Mouse (Mus musculus) activated CD4-positive, CD25-positive, alpha-beta regulatory T cell, adult 4 months (primary cell): ENCODE data around the gene Raver1. TPM values are rescaled to one million over a fixed set of nuclear protein-coding genes. Genes with fewer than 3 reads are reported as not detected.

Experiments
- ATAC-seq: one replicate; pipeline ENCODE4 v1.8.0; 2017
- polyA plus RNA-seq, 2 experiments: library from polyadenylated mRNA; unstranded; fragments of 100-300 nt; shearing (Covaris generic); gene quantifications; one replicate each; pipeline ENCODE4 v1.2.1; 2017

Raver1 gene
- 10 to 100 TPM; 22.8 to 25.1 TPM for polyA plus RNA-seq

DNA sequence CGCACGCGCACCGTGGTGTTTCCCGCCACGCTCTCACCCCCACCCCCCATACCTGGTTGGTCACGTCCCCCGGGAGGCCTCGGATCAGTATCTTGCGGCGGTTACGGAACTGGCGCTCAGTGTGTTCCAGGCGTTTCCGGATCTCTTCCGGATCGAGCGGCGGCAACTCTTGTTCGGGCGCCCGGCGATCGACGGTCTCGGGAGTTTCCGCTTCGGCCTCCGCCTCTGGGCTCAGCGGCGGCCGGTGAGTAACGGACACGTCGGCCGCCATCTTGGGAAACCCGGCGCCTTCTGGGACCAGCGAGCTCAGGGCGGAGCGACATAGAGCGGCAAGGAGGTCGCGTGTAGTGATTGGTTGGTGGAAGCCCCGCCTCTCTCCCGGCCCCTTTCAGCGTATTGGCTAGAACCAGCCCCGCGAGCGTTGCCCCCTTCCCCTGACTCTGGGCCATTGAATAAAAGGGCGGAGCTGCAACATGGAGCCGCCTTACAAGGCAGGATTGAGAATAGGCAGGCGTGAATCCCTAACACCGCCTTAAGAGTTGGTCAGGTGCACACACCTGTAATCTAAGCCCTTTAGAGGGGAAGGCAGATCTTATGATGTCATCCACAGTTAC is at the start of gene Raver1, which contains the start of gene Gm38431:
Gene Raver1, minus strand, starts transcription at position 302 of the 614 bp plus-strand sequence.
Gene Gm38431, minus strand, starts transcription at position 291 of the 614 bp plus-strand sequence.
- peak; percentile 97 for ATAC-seq

DNA sequence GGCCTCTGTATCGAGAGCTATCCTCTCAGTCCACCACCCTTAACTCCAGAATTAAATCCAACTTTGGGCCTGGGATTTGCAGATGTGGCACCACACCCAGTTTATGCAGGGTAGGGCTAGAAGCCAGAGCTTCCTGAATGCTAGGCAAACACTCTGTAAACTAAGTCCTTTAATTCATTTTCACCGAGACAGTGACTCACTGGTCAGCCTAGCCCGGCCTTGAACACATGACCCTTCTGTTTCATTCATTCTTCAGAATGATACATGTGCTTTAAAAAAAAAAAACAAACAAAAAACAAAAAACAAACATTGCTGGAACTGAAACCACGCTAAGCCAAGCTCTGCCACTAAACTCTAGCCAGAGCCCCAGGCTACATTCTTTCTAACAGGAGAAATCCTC is 46.6 kb upstream of the Raver1 start:
- ATAC-seq: no peak

DNA sequence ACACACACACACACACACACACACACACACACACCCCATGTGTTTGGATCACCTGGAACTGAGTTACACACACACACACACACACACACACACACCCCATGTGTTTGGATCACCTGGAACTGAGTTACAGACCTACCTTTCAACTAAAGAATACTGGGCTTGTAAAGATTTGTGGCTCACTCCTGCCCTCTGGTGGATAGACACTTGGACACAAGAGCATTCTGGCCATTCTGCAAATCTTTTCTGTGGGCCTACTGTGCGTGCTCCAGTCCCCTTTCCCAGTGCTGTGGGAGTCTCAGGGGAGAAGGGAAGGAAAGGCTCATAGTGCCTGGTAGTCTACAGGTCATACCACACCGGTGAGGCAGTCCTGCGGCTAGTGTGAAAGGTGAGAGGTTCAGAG is 45.4 kb upstream of the Raver1 start:
- peak; percentile 17 for ATAC-seq

DNA sequence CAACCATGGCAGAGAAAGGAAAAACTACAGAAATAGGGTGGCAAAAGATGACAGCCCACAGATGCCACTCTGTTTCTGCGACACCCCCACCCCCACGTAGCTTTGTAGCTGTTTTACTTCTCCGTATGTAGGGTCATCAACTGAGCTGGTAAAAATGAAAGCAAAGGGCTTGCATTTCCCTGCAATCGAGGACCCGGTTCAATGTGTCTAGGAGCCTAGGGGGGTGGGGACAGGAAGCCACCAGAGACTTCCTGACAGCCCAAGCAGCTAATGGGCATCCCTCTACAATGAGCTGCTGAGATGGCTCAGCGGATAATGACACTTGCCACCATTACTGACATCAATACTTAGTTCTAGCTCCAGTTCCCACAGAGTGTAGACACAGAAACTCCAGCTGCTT is 44.6 kb upstream of the Raver1 start:
- ATAC-seq: peak; percentile 52

DNA sequence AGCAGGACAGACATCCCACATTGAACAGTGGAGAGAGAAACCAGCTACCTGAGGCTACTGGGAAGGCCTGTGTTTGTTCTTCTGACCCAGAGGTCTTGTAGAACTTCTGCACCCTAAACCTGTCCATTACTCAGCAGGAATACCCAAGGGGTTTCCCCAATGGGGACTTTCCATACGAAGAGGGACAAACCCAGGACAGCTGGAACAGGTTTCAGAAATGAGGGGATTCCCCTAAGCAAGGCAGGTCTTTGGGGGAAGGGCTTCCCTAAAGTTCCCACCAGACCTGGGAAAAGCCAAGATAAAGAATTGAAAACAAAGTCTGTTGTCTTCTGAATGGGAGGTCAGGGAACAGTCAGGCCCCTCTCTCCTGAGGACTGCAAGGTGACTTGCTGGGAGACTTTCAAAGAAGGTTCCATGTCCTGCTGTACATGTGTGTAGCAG is 44.2 kb upstream of the Raver1 start:
- ATAC-seq: peak; percentile 8

DNA sequence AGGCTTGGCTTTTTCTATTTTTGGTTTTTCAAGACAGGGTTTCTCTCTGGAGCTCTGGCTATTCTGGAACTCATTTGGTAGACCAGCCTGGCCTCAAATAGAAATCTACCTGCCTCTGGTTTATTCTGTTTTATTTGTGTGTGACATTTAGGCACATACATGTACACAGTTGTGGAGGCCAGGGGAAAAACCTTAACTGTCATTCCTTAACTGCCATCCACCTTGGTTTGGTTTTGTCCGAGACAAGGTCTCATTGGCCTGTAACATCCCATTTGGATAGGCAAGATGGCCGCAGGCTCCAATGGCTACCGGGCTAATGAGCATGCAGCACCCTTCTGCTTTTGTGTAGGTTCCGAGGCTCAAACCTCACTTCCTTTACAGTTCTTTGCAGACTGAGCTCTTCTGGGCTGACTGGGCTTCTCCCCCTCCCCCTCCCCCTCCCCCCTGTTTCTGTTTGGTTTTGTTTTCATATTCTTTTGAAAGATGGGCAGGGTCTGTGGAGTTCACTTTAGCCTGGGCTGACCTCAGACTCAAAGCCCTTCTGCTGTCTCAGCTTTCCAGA is 43.6 kb upstream of the Raver1 start:
- ATAC-seq: no peak

DNA sequence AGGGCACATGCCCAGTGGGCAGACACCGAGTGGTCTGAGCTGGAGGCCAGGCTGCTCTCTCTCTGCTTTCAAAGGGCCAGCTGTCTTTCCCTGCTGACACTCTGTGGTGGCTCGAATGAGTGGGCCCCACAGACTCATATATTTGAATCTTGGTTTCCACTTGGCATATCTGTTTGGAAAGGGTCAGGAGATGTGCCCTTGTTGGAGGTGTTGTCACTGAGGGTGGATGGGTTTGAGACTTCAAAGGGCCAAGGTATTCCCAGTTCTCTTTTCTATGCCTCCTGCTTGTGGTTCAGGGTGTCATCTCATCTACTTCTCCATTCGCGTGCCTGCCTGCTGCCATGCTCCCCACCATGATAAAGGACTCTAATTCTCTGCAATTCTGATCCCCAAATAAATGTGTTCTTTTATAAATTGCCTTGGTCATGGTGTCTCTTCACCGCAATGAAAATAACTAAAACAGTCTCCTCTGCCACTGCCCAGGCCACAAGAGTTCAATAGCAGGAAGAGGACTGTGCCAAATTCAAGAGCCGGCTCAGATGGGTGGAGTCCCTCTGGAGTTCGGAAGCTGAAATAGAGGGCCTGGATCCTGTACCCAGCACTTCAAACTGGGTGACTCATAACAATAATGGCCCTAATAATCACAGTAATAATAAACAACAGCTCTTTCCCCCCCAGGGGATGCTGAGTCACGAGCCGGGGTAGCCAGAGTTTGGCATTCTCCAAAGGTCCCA is 43.0 kb upstream of the Raver1 start:
- ATAC-seq: no peak

DNA sequence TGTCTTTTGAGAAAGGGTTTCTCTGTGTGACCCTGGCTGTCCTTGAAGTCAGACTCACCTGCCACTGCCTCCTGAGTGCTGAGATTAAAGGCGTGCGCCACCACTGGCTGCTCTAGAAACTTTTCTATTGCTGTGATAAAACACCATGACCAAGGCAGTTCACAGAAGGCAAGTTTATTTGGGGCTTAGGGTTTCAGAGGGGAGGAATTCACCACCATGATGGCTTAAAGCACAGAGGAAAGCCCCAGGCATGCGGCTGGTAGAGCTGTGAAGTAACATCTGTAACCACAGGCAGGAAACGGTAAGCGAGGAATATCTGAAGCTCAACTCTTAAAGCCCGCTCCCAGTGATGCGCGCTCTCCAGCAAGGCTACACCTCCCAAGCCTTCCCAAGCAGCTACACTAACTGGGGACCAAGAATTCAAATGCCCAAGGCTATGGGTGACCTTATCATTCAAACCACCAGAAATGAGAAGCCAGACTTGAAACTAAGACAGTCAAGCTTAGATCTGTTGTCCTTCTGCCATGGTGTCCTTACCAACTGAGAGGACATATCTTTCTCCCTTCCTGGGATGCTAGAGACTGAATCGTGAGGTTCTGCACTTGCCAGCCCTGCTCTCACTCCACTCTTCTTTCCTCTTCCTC is 41.4 kb upstream of the Raver1 start:
- peak; percentile 30 for ATAC-seq

DNA sequence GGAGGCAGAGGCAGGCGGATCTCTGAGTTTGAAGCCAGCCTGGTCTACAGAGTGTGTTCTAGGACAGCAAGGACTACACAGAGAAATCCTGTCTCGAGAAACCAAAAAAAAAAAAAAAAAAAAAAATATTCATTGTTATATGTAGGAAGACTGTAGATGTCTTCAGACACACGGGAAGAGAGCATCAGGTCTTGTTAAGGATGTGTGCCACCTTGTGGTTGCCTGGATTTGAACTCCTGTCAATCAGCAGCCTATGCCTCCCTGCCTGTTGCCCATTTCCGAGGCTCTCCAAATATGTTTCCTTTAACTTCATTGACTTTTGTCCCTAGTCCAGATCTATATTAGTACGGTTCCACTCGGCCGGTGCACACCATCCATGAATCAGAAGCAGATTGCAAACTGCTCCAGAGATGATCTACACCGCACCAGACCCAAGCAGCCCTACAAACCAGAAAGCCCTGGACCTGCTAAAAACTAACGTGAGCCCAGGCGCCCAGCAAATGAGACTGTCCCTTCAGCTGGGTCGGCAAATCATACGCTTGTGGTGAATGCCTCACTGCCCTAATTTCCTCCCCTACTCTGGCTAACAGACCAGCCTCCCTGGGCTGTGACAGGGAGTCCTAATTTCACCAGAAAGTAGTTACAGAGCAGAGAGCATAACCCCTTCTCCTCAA is 40.4 kb upstream of the Raver1 start:
- ATAC-seq: no peak

DNA sequence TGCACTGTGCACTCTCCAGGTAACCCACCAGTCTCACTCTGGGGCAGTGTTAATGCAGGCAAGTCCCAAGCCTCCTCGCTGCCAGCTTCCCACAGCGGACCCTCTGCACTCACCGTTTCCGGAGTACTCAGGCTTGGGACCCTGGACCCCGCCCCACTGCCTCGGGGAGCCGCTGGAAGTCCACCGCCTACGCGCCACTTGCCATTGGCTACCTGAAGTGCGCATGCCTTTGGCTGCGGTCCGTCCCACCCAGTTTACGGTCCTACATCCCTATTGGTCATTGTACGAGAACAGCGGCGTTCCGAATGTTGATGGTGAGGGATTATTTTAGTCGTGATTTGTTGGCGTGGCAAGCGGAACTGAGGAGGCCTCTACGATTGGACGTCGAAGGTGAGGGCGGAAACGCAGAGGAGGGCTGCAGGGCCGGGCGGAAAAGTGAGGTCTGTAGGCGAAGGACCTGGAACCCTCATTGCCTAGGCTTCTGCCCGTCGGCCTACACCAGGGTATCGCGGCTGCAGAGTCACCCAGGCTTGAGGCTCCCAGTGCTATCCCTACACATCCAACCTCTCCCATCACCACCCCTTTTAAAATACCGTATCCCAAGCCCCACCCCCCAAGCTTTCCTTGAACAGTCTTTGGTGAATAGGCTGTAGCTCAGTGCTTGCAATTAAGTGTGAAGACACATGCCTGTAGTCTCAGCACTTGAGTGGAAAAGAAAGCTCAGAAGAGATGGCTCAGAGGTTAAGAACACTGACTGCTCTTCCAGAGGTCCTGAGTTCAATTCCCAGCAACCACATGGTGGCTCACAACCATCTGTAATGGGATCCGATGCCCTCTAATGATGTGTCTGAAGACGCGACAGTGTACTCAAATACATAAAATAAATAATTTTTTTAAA is 39.5 kb upstream of the Raver1 start, which contains the start of gene Tyk2:
Gene Tyk2, minus strand, starts transcription at position 185 of the 898 bp plus-strand sequence.
- ATAC-seq: peak; percentile 83

DNA sequence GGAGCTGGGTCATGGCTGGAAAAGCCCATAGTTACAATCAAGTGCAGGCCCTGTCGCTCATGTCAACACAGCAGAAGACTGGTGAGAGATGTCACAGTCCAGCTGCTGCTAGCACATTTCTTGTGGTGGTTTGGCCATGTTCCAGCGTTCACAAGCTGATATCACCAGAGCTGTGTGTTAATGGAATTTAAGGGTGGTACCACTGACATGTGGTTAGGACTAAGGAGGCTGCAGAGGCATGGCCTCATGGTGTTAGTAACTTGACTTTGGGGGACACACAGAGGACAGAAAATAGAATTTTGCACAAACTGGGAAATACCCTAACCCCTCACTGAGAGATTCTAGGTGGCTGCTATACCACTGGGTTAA is 34.4 kb upstream of the Raver1 start:
- ATAC-seq: no peak

DNA sequence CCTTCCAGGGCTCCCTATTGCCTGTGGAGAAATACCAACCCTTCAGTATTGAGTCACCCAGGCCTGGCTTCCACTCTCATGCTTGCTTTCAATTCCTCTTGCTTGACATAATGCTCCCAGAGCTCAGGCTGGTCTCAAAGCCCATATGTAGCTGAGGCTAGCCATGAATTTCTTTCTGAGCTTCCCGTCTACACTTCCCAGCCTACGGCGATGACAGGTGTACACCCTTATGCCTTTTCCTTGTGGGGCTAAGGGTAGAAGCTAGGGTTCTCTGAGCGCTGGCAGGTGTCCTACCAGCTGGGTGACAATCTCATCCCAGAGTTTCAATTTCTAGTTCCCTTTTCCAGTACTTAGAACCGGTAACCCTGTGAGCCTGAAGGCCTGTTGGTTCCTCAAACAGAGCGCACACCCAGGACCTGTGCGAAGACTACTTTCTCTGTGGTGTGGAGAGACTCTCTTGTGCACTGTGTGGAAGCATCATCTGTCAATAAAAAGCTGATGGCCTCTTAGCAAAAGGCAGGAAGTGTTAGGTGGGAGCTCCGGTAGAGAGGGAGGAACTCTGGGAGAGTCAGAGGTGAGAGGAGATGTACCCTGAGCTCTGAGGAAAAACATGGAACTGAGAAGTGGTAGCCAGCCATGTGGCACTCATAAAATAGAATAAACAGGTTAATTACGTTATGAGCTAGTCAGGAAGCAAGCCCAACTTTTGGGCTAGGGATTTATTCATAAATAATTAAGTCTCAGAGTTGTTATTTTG is 33.9 kb upstream of the Raver1 start:
- ATAC-seq: no peak

DNA sequence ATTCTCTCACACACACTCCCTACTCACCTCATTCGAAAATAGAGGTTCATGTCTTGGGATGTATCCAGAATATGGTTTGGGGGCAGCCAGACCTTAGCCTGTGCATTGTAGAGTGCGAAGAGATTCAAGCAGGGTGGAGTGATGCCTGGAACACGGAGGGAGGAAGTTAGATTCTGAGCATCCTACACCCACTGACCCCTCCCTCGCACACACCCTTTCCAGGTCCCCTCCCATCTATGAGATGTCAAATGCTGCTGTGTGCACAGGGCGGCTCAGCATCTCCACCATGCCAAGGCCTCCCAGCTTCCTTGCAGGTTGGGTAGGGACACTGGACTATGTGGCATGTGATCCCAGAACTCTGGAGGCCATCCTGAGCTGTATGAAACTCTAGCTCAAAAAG is 33.0 kb upstream of the Raver1 start:
- no peak for ATAC-seq

DNA sequence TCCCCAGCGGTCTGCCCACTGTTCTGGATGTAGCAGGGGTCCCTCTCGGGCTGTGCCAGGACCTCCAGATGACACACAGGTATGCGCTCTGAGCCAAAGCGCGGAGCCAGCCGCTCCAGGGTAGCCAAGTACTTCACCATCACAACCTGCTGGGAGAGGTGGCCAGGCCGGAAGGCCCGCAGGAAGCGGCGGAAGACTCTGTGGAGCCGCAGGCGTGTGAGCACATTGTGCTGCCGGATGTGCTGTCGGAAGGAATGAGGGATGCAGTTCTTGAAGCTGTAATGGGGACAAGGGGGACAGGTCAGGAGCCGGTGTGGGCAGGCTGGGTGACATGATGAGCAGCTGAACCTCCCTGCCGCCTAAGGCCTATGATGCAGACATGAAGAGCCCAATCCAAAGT is 29.7 kb upstream of the Raver1 start:
- ATAC-seq: no peak

DNA sequence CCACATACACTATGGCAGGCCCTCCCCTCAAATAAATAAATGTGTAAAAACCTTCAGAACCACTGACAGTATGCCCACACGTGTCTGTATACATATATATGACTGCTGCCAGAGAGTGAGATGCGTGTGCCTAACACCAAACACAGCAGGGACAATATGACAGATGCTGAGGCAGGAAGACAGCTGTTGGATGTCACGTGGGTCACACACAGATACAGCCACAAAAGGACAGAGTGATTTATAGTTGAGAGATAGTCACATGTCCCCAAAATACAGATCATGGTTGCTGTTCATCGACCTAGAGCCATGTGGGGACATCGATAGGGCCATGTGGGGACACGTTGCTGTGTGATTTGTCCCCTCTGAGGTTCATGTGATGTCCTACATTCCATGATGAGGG is 25.3 kb upstream of the Raver1 start:
- ATAC-seq: no peak

DNA sequence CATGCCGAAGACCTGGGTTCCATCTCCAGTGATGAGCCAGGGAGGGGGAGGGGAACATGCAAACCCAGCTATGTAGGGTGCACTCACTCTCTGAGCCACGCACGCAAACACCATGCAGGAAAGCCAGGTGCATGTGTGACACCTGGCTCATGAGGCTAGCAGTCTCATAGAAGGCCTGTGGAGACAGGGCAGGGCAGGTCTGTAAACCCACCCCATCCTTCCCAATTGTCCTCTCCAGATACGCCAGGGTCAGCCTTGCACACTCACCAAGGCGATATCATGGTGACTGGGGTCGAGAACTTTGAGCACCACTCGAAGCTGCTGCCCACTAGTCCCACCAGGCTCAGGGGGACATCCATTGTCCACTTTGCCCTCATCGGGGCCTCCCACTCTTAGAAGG is 23.3 kb upstream of the Raver1 start:
- ATAC-seq: no peak

DNA sequence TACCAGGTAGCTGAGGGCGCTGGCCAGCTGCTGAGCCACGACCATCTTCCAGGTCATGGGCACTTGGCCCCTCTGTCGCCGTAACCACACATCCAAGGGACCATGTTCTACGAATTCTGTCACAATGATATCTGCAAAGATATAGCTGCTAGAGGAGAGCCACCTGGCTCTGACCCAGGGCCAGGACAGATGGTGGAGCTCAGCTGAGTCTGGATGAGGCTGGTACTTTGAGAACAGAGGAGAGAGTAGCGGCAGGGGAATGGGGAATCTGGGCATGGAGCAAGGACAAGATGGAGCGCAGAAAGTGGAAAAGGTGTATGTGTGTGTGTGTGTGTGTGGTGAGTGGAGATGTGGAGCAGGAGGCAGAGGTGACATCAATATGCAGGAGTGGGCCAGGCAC is 22.4 kb upstream of the Raver1 start:
- no peak for ATAC-seq

DNA sequence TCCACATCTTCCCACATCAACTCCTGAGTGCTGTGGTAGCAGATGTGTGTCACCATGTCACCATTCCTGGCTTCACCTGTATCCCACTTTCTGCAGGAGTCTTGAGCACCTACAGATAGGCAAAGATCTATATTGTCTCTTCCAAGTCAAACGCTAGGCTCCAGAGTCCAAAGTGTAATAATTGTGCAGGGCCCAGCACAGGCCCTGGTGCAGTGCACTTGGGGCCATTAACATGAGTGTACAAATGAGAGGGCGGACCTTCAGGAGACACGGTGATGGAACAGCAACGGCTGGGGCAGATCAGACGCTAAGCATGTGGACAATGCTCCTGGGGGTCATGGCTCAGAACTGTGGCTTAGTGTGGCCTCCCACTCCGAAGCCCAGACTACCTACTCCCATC is 21.9 kb upstream of the Raver1 start:
- ATAC-seq: no peak

DNA sequence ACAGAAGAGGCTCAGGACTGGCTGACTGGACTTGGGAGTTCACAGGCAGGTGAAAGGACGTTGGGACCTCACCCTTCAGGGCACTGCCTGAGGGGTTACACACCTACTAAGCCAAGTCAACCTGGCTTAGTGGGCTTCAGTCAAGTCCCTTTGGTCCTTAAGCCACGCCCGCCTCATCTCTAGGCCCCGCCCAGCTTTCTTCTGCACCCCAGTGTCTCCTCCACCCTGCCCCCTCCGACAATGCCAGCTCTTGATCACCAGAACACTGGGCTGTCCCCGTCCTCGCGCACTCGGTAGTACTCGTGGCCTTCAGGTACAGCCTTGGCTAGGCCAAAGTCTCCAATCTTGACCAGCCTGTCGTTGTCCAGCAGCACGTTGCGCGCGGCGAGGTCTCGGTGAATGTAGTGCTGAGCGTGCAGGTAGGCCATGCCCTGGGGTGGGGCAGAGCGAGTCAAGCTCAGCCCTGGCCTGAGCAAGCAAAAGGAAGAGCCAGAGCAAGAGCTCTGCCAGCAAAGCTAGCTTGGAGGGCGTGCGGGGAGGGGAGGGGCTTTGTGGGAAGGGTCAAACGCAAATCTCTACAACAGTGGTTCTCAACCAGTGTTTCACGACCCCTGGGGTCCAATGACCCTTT is 15.9 kb upstream of the Raver1 start:
- no peak for ATAC-seq

DNA sequence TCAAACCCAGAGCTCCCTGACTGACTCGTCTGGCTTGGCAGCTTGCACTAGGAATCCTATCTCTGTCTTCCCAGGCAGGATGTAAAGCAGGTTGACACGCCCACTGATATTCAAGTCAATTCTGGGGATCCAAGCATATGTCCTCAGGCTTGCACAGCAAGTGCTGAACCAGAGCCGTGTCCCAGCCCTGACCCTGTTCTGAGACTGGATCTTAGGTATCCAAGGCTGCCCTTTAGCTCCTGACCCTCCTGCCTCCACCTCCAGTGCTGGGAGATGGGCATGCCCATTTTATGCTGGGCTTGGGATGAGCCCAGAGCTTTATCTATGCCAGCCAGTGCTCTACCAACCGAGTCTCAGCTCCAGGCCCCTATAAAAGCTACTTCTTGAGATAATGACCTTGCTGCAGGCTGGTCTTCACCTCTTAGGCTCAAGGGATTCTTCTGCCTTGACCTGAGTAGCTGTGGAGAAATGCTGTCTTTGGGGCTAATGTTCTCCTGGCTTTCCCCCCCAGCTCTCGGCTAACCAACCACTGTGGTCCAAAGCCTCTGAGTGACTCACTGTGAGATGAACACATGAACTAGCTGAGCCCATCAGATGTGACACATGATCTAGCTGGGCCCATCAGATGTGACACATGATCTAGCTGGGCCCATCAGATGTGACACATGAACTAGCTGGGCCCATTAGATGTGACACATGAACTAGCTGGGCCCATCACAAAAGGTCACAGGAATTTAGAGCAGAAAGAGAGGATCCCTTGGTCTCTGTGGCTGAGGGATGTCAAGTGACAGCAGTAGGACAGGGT is 14.2 kb upstream of the Raver1 start:
- no peak for ATAC-seq
